In the genomic region with DNA sequence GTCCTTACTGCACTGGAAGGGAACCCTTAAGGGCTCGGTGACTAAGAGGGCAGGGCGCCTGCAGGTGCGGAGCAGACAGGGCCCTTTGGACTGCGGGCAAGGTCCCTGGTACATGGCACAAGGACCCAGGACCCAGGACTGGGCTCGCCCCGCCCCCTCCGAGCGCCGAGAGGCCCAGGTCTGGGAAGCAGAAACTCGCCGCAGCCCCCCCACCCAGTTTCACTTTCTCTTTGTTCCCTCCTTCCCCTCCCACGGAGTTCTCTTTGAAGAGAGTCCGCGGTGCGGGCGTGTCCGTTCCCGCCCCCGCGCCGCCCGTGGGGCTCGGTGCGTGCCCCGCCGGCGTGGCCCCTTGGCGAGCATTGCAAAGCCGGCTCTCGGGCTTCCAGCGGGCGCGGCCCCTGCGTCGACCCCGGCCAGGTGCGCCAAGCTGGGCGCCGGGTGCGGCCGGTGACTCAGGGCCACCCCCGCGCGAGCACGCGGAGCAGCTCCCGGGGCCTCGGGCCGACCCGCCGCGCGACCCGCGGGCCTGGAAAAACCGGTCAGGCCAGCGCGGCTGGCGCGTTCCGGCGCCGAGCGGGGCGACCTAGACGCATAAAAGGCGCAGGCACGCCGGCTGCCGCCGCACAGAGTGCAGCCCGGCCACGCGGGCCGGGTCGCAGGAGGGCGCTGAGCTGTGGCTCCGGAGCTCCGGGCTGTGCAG, we compare ENCODE assay signal across 8 mouse cellular contexts. TPM values are rescaled to one million over a fixed set of nuclear protein-coding genes. Genes with fewer than 3 reads are reported as not detected.
DNase-seq lines count a peak whose midpoint lies in the region; ATAC-seq and TF ChIP-seq lines count a peak whose summit lies in the region.

No protein-coding gene starts in this region.

- peak; percentile 31 for DNase-seq in thymus, adult 2 months
- DNase-seq in thymus, adult 18-20 months: no peak
- peak; percentile 56 for DNase-seq in forebrain, embryonic 14.5 days (ENCODE audit: low spot score)
- peak; percentile 61 for DNase-seq in limb, embryonic 14.5 days (ENCODE audit: low spot score)
- DNase-seq in frontal cortex, postnatal 36 days (ENCODE audit: low spot score in 2 of 2): no peak

- under 1% methylated on average over 78 of the region's 79 CpGs for WGBS in thymus, adult 2 months
- WGBS in forebrain, embryonic 14.5 days: under 1% methylated on average over 77 of the region's 79 CpGs
- 1% methylated on average over 60 of the region's 79 CpGs for WGBS in hindbrain, embryonic 13.5 days
- under 1% methylated on average over 46 of the region's 79 CpGs for WGBS in limb, embryonic 14.5 days
- WGBS in midbrain, embryonic 13.5 days: 1% methylated on average over 76 of the region's 79 CpGs
- WGBS in stomach, embryonic 15.5 days: under 1% methylated on average over 73 of the region's 79 CpGs

- peaks cover 4% of the 10 kb centered on the region; the same call in 1 of the 2 replicates for H3K4me1 ChIP-seq in thymus, adult 2 months (replicated peaks; ENCODE audit: control insufficient read depth, insufficient read depth, low read length)
- peaks cover 2% of the 10 kb centered on the region; the same call in 1 of the 2 replicates for H3K4me1 ChIP-seq in forebrain, embryonic 14.5 days (ENCODE audit: control insufficient read depth, insufficient read depth, low read length)
- H3K4me1 ChIP-seq in hindbrain, embryonic 13.5 days (replicated peaks): peaks cover 24% of the 10 kb centered on the region
- H3K4me1 ChIP-seq in limb, embryonic 14.5 days (ENCODE audit: control insufficient read depth, insufficient read depth, low read length): no peaks in the 10 kb centered on the region; the same call in 1 of the 2 replicates
- peaks cover 24% of the 10 kb centered on the region for H3K4me1 ChIP-seq in midbrain, embryonic 13.5 days (replicated peaks)
- H3K4me1 ChIP-seq in stomach, embryonic 15.5 days: peaks cover 34% of the 10 kb centered on the region

- peak overlapping the region; percentile 96 for H3K4me2 ChIP-seq in forebrain, embryonic 14.5 days (ENCODE audit: low read length)
- H3K4me2 ChIP-seq in hindbrain, embryonic 13.5 days: peak overlapping the region; percentile 91
- H3K4me2 ChIP-seq in limb, embryonic 14.5 days (replicated peaks; ENCODE audit: low read depth, low read length, severe bottlenecking): peak overlapping the region; percentile 83
- H3K4me2 ChIP-seq in midbrain, embryonic 13.5 days (replicated peaks): peak overlapping the region; percentile 89
- H3K4me2 ChIP-seq in stomach, embryonic 15.5 days: peak overlapping the region; percentile 88

- no peak for TF ChIP-seq CTCF in thymus, adult 2 months (IDR thresholded peaks at IDR 0.05; ENCODE audit: borderline replicate concordance, control insufficient read depth, extremely low read depth, insufficient read depth, low read length, poor library complexity)

- H3K9ac ChIP-seq in forebrain, embryonic 14.5 days (ENCODE audit: low read length): peak overlapping the region; percentile 78
- H3K9ac ChIP-seq in hindbrain, embryonic 13.5 days: peak overlapping the region; percentile 76
- H3K9ac ChIP-seq in limb, embryonic 14.5 days (ENCODE audit: low read depth, low read length, severe bottlenecking): peak overlapping the region; percentile 77
- H3K9ac ChIP-seq in midbrain, embryonic 13.5 days (replicated peaks): peak overlapping the region; percentile 74
- H3K9ac ChIP-seq in stomach, embryonic 15.5 days: peak overlapping the region; percentile 61

- ATAC-seq in forebrain, embryonic 14.5 days: peak; percentile 72
- ATAC-seq in hindbrain, embryonic 13.5 days (ENCODE audit: low FRiP score): peak; percentile 47; the same call in 1 of the 2 replicates
- ATAC-seq in limb, embryonic 14.5 days (ENCODE audit: low FRiP score, low read depth): peak; percentile 66
- peak; percentile 72 for ATAC-seq in midbrain, embryonic 13.5 days
- peak; percentile 78 for ATAC-seq in stomach, embryonic 15.5 days (ENCODE audit: insufficient read depth, low FRiP score, low read depth)

- TF ChIP-seq POLR2A in thymus, adult 2 months (IDR thresholded peaks at IDR 0.05; ENCODE audit: control insufficient read depth, extremely low read depth, insufficient read depth, low read length, poor library complexity): no peak
- 0 out of 2 replicates have a peak, but pooled peaks have one; percentile 44 for TF ChIP-seq POLR2A in limb, embryonic 14.5 days (IDR thresholded peaks at IDR 0.05; ENCODE audit: borderline replicate concordance, extremely low read depth, insufficient read depth, insufficient read length)

- H3K36me3 ChIP-seq in thymus, adult 2 months (ENCODE audit: control insufficient read depth, insufficient read depth, low read length): no peaks in the 10 kb centered on the region
- H3K36me3 ChIP-seq in forebrain, embryonic 14.5 days (ENCODE audit: control insufficient read depth, insufficient read depth, low read length): no peaks in the 10 kb centered on the region
- H3K36me3 ChIP-seq in hindbrain, embryonic 13.5 days: no peaks in the 10 kb centered on the region
- no peaks in the 10 kb centered on the region for H3K36me3 ChIP-seq in limb, embryonic 14.5 days (ENCODE audit: control insufficient read depth, insufficient read depth, low read length)
- H3K36me3 ChIP-seq in midbrain, embryonic 13.5 days: no peaks in the 10 kb centered on the region
- H3K36me3 ChIP-seq in stomach, embryonic 15.5 days: no peaks in the 10 kb centered on the region

- peaks cover 9% of the 10 kb centered on the region; the same call in 1 of the 2 replicates for H3K27me3 ChIP-seq in thymus, adult 2 months (ENCODE audit: control insufficient read depth, insufficient read depth, low read length)
- peaks cover 18% of the 10 kb centered on the region for H3K27me3 ChIP-seq in forebrain, embryonic 14.5 days (replicated peaks; ENCODE audit: control insufficient read depth, insufficient read depth, low read length)
- peaks cover 84% of the 10 kb centered on the region for H3K27me3 ChIP-seq in hindbrain, embryonic 13.5 days
- H3K27me3 ChIP-seq in limb, embryonic 14.5 days (ENCODE audit: control insufficient read depth, insufficient read depth, low read length): peaks cover 22% of the 10 kb centered on the region
- H3K27me3 ChIP-seq in midbrain, embryonic 13.5 days: peaks cover 79% of the 10 kb centered on the region
- peaks cover 11% of the 10 kb centered on the region; the same call in 1 of the 2 replicates for H3K27me3 ChIP-seq in stomach, embryonic 15.5 days (replicated peaks)

- H3K9me3 ChIP-seq in forebrain, embryonic 14.5 days (replicated peaks; ENCODE audit: control insufficient read depth, low read length): no peaks in the 10 kb centered on the region
- no peaks in the 10 kb centered on the region for H3K9me3 ChIP-seq in hindbrain, embryonic 13.5 days
- H3K9me3 ChIP-seq in limb, embryonic 14.5 days (ENCODE audit: control insufficient read depth, low read length): no peaks in the 10 kb centered on the region
- H3K9me3 ChIP-seq in midbrain, embryonic 13.5 days: no peaks in the 10 kb centered on the region
- no peaks in the 10 kb centered on the region for H3K9me3 ChIP-seq in stomach, embryonic 15.5 days

- H3K27ac ChIP-seq in thymus, adult 2 months (ENCODE audit: control insufficient read depth, insufficient read depth, low read length): no peak overlapping the region
- no peak overlapping the region for H3K27ac ChIP-seq in forebrain, embryonic 14.5 days (ENCODE audit: low read depth, low read length)
- H3K27ac ChIP-seq in hindbrain, embryonic 13.5 days: no peak overlapping the region
- no peak overlapping the region for H3K27ac ChIP-seq in limb, embryonic 14.5 days (replicated peaks; ENCODE audit: low read depth, low read length)
- H3K27ac ChIP-seq in midbrain, embryonic 13.5 days: no peak overlapping the region
- H3K27ac ChIP-seq in stomach, embryonic 15.5 days: peak overlapping the region; percentile 92

- peak overlapping the region; percentile 68 for H3K4me3 ChIP-seq in thymus, adult 2 months (ENCODE audit: control insufficient read depth, insufficient read depth, low read length)
- peak overlapping the region; percentile 62 for H3K4me3 ChIP-seq in forebrain, embryonic 14.5 days (ENCODE audit: low read depth, low read length)
- H3K4me3 ChIP-seq in hindbrain, embryonic 13.5 days: peak overlapping the region; percentile 58
- H3K4me3 ChIP-seq in limb, embryonic 14.5 days (replicated peaks; ENCODE audit: low read length): peak overlapping the region; percentile 79
- peak overlapping the region; percentile 55 for H3K4me3 ChIP-seq in midbrain, embryonic 13.5 days (replicated peaks)
- H3K4me3 ChIP-seq in stomach, embryonic 15.5 days (replicated peaks): peak overlapping the region; percentile 77

RNA-seq across cellular contexts. Expression of gene Kif26a, which starts 15.7 kb away (rescaled TPM):
- 6.3 and 6.6 TPM in 2 replicates for polyA plus RNA-seq in thymus, adult 2 months (2012; rRNA removed)
- 11.5 and 12.3 TPM in 2 replicates for polyA plus RNA-seq in forebrain, embryonic 14.5 days (2014; fragmentation: Nextera tagmentation; extraction: Ambion mirVana)
- 3.8 and 4.4 TPM in 2 replicates for polyA plus RNA-seq in hindbrain, embryonic 13.5 days (2015; fragmentation: Nextera tagmentation; extraction: Ambion mirVana)
- polyA plus RNA-seq in limb, embryonic 14.5 days (2012; rRNA removed): 21.6 and 29.1 TPM in 2 replicates
- polyA plus RNA-seq in limb, embryonic 14.5 days (2014; fragmentation: Nextera tagmentation; extraction: Ambion mirVana): 6.2 and 7.0 TPM in 2 replicates
- polyA plus RNA-seq in midbrain, embryonic 13.5 days (2015; fragmentation: Nextera tagmentation; extraction: Ambion mirVana): 7.0 and 11.4 TPM in 2 replicates
- 2.9 and 3.2 TPM in 2 replicates for polyA plus RNA-seq in stomach, embryonic 15.5 days (2015; fragmentation: Nextera tagmentation; extraction: Ambion mirVana)

RNA-seq across cellular contexts. Expression of gene Aspg, which starts 23.8 kb away (rescaled TPM):
- polyA plus RNA-seq in thymus, adult 2 months (2012; rRNA removed): 9.1 and 14.7 TPM in 2 replicates
- 0.17 and 0.46 TPM in 2 replicates for polyA plus RNA-seq in forebrain, embryonic 14.5 days (2014; fragmentation: Nextera tagmentation; extraction: Ambion mirVana)
- polyA plus RNA-seq in hindbrain, embryonic 13.5 days (2015; fragmentation: Nextera tagmentation; extraction: Ambion mirVana): 0.27 and 1.1 TPM in 2 replicates
- 4.7 and 6.1 TPM in 2 replicates for polyA plus RNA-seq in limb, embryonic 14.5 days (2012; rRNA removed)
- 2.1 and 2.5 TPM in 2 replicates for polyA plus RNA-seq in limb, embryonic 14.5 days (2014; fragmentation: Nextera tagmentation; extraction: Ambion mirVana)
- polyA plus RNA-seq in midbrain, embryonic 13.5 days (2015; fragmentation: Nextera tagmentation; extraction: Ambion mirVana): 0.52 and 0.90 TPM in 2 replicates
- polyA plus RNA-seq in stomach, embryonic 15.5 days (2015; fragmentation: Nextera tagmentation; extraction: Ambion mirVana): 6.1 and 9.2 TPM in 2 replicates

Comparison
In these comparisons a context has a peak if more than half of its experiments do, and no peak if none do; other contexts are left out.
1. DNase-seq: peak in thymus, adult 2 months (single experiment), forebrain, embryonic 14.5 days (single experiment) and limb, embryonic 14.5 days (single experiment); none in thymus, adult 18-20 months (0 of 2) and frontal cortex, postnatal 36 days (0 of 2).
2. Peak in every context shown above with its lines, with median percentiles within 50 percentile points of each other: H3K4me3 ChIP-seq, ATAC-seq, H3K4me2 ChIP-seq and H3K9ac ChIP-seq.